Mouse (Mus musculus): ENCODE data around the gene Lysmd2. TPM values are rescaled to one million over a fixed set of nuclear protein-coding genes. Genes with fewer than 3 reads are reported as not detected.
A peak's percentile ranks its signal among the peaks of the same experiment; 100 is the strongest.
"Not testable (repeated sequence)": the region's sequence is repeated elsewhere in the genome, so short reads cannot be mapped to it uniquely, and the experiment has no call there.

Lysmd2 gene
- total RNA-seq (2022): 10 to 100 TPM; 52.5 to 57.1 (median 54.3) TPM

GRCm38 (mm10) chr9:75625556-75626307 is at the start of gene Lysmd2:
TSS of gene Lysmd2 (plus strand) at chr9:75625741.
- DNase-seq (ENCODE audit: low spot score in 2 of 2): peak in 1 of 2 experiments; percentile 67

- DNase-seq (ENCODE audit: low spot score in 2 of 2): no peak
These were observed 46.2 kb upstream of the Lysmd2 start for GRCm38 (mm10) chr9:75579321-75579720.

- no peak for DNase-seq (ENCODE audit: low spot score in 2 of 2)
These were observed 43.7 kb upstream of the Lysmd2 start for GRCm38 (mm10) chr9:75581694-75582350.

GRCm38 (mm10) chr9:75589850-75590790 is 35.4 kb upstream of the Lysmd2 start:
- no peak for DNase-seq (ENCODE audit: low spot score in 2 of 2)

GRCm38 (mm10) chr9:75593481-75593880 is 32.1 kb upstream of the Lysmd2 start:
- no peak for DNase-seq (ENCODE audit: low spot score in 2 of 2)

GRCm38 (mm10) chr9:75597036-75597435 is 28.5 kb upstream of the Lysmd2 start:
- DNase-seq (ENCODE audit: low spot score in 2 of 2): peak in 1 of 2 experiments; percentile 28

- DNase-seq (ENCODE audit: low spot score in 2 of 2): peak in 1 of 2 experiments; percentile 23
These were observed 27.9 kb upstream of the Lysmd2 start for GRCm38 (mm10) chr9:75597596-75597995.

GRCm38 (mm10) chr9:75599191-75599841 is 26.2 kb upstream of the Lysmd2 start:
- peak; percentile 73 to 80 for DNase-seq (ENCODE audit: low spot score in 2 of 2)

GRCm38 (mm10) chr9:75600166-75600934 is 25.2 kb upstream of the Lysmd2 start:
- peak in 1 of 2 experiments; percentile 53 for DNase-seq (ENCODE audit: low spot score in 2 of 2)

GRCm38 (mm10) chr9:75601510-75601909 is 24.0 kb upstream of the Lysmd2 start:
- DNase-seq (ENCODE audit: low spot score in 2 of 2): no peak

- no peak for DNase-seq (ENCODE audit: low spot score in 2 of 2)
These were observed 18.0 kb upstream of the Lysmd2 start for GRCm38 (mm10) chr9:75607496-75607895.

- no peak for DNase-seq (ENCODE audit: low spot score in 2 of 2)
These were observed 16.0 kb upstream of the Lysmd2 start for GRCm38 (mm10) chr9:75609505-75609904.

- DNase-seq (ENCODE audit: low spot score in 2 of 2): no peak
These were observed 15.6 kb upstream of the Lysmd2 start for GRCm38 (mm10) chr9:75609965-75610364.

GRCm38 (mm10) chr9:75610571-75611493 is 14.7 kb upstream of the Lysmd2 start, which contains the start of gene Tmod2:
TSS of gene Tmod2 (minus strand) at chr9:75611325.
- peak; percentile 79 to 82 for DNase-seq (ENCODE audit: low spot score in 2 of 2)

- DNase-seq (ENCODE audit: low spot score in 2 of 2): no peak
These were observed 9.0 kb upstream of the Lysmd2 start for GRCm38 (mm10) chr9:75616560-75616959.

- DNase-seq (ENCODE audit: low spot score in 2 of 2): no peak
These were observed 6.6 kb upstream of the Lysmd2 start for GRCm38 (mm10) chr9:75618836-75619400.

GRCm38 (mm10) chr9:75619761-75620160 is 5.8 kb upstream of the Lysmd2 start:
- not testable (repeated sequence) for DNase-seq (ENCODE audit: low spot score in 2 of 2)

- no peak for DNase-seq (ENCODE audit: low spot score in 2 of 2)
These were observed 4.1 kb upstream of the Lysmd2 start for GRCm38 (mm10) chr9:75621428-75621827.
